8 mouse cellular contexts compared by ENCODE assay signal in the genomic region with DNA sequence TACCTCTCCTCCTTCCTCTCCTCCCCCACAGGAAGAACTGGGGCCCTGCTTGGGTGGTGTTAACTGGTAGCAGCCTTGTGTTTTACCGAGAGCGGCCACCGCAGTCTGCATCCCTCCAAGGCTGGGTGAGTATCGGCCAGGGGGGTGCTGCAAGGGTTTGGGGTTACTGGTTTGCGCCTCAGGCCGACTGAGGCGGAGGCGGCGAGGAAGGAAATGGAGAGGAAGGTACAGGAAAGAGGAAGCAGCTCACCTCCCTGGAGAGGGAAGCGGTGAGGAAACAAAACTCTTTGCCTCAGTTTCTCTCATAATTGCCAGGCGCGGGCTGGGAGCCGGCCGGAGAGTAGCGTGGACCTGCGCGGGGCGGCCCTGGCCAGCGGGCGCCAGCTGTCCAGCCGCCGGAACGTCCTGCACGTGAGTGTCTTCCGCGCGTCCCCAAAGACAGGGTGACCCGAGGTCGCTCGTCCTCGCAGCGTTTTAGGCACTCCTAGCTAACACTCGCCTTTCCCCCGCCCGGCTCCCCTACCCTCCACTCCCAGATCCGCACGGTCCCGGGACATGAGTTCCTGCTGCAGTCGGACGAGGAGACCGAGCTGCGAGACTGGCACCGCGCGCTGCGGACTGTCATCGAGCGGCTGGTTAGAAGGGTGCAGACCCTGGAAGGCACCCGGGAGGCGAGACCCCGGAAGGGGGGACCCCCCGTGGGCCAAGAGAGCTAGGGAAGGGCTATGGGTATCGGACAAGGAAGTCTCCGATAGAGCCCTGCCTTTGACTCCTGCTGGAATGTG. TPM values are rescaled to one million over a fixed set of nuclear protein-coding genes. Genes with fewer than 3 reads are reported as not detected.
A peak's percentile ranks its signal among the peaks of the same experiment; 100 is the strongest.
DNase-seq lines count a peak whose midpoint lies in the region; ATAC-seq and TF ChIP-seq lines count a peak whose summit lies in the region.

No protein-coding gene starts in this region.

- WGBS in forebrain, embryonic 11.5 days = under 1% methylated on average over 54 of the region's 54 CpGs
- WGBS in hindbrain, embryonic 15.5 days = under 1% methylated on average over 48 of the region's 54 CpGs
- WGBS in liver, embryonic 14.5 days (ENCODE audit: insufficient replicate concordance) = 1% methylated on average over 54 of the region's 54 CpGs

- TF ChIP-seq CTCF in testis, adult 2 months (IDR thresholded peaks at IDR 0.05; ENCODE audit: control insufficient read depth, insufficient read depth, insufficient replicate concordance, low read depth, low read length) = no peak
- TF ChIP-seq CTCF in liver, embryonic 14.5 days (IDR thresholded peaks at IDR 0.05; ENCODE audit: low read depth) = no peak

- H3K27ac ChIP-seq in testis, adult 2 months (ENCODE audit: control insufficient read depth, insufficient read depth, low read depth, low read length) = no peak overlapping the region
- H3K27ac ChIP-seq in forebrain, embryonic 11.5 days (ENCODE audit: low read depth, low read length) = no peak overlapping the region
- H3K27ac ChIP-seq in hindbrain, embryonic 15.5 days (replicated peaks) = no peak overlapping the region
- no peak overlapping the region for H3K27ac ChIP-seq in liver, embryonic 14.5 days

- ATAC-seq in forebrain, embryonic 11.5 days (replicated peaks; ENCODE audit: low FRiP score) = 0 out of 2 replicates have a peak, but pooled peaks have one; percentile 32
- no peak; the same call in 1 of the 2 replicates for ATAC-seq in hindbrain, embryonic 15.5 days (ENCODE audit: low FRiP score, low read depth)
- peak; percentile 57 for ATAC-seq in liver, embryonic 14.5 days (ENCODE audit: insufficient read depth)

- H3K36me3 ChIP-seq in testis, adult 2 months (ENCODE audit: control insufficient read depth, insufficient read depth, low read length) = no peaks in the 10 kb centered on the region
- no peaks in the 10 kb centered on the region for H3K36me3 ChIP-seq in forebrain, embryonic 11.5 days (ENCODE audit: control insufficient read depth, insufficient read depth, low read length)
- H3K36me3 ChIP-seq in hindbrain, embryonic 15.5 days = no peaks in the 10 kb centered on the region
- no peaks in the 10 kb centered on the region for H3K36me3 ChIP-seq in liver, embryonic 14.5 days (replicated peaks; ENCODE audit: control insufficient read depth, insufficient read depth, low read depth)

- peak overlapping the region; percentile 57 for H3K4me2 ChIP-seq in forebrain, embryonic 11.5 days (ENCODE audit: low read depth, low read length, severe bottlenecking)
- H3K4me2 ChIP-seq in hindbrain, embryonic 15.5 days = peak overlapping the region; percentile 62
- H3K4me2 ChIP-seq in liver, embryonic 14.5 days (ENCODE audit: low read depth) = peak overlapping the region; percentile 89

- no peak for DNase-seq in testis, postnatal 14 days (ENCODE audit: low spot score)
- peak; percentile 71 for DNase-seq in forebrain, embryonic 11.5 days (ENCODE audit: low spot score)
- DNase-seq in liver, embryonic 14.5 days (ENCODE audit: low read depth in 3 of 3, low spot score in 3 of 3) = no peak
- peak; percentile 40 for DNase-seq in retina, postnatal 1 day
- no peak for DNase-seq in cerebellum, postnatal 4 days (ENCODE audit: low spot score in 2 of 2)
- DNase-seq in right cerebral cortex, postnatal 36 days (ENCODE audit: low spot score in 2 of 2) = no peak

- H3K4me3 ChIP-seq in testis, adult 2 months (ENCODE audit: control insufficient read depth, low read depth, low read length) = peak overlapping the region; percentile 55
- H3K4me3 ChIP-seq in forebrain, embryonic 11.5 days (ENCODE audit: low read depth, low read length) = peak overlapping the region; percentile 28
- H3K4me3 ChIP-seq in hindbrain, embryonic 15.5 days = peak overlapping the region; percentile 35
- H3K4me3 ChIP-seq in liver, embryonic 14.5 days (ENCODE audit: insufficient read depth in 1 of 2, low read depth in 2 of 2, low read length in 2 of 2) = peak overlapping the region; percentile 56 to 65

- peaks cover 7% of the 10 kb centered on the region for H3K27me3 ChIP-seq in testis, adult 2 months (ENCODE audit: control insufficient read depth, insufficient read depth, low read length)
- H3K27me3 ChIP-seq in forebrain, embryonic 11.5 days (ENCODE audit: control insufficient read depth, insufficient read depth, low read length) = peaks cover 53% of the 10 kb centered on the region
- H3K27me3 ChIP-seq in hindbrain, embryonic 15.5 days = peaks cover 77% of the 10 kb centered on the region
- H3K27me3 ChIP-seq in liver, embryonic 14.5 days (ENCODE audit: control insufficient read depth, insufficient read depth, low read length) = peaks cover 11% of the 10 kb centered on the region; the same call in 1 of the 2 replicates

- peaks cover 30% of the 10 kb centered on the region for H3K4me1 ChIP-seq in testis, adult 2 months (ENCODE audit: control insufficient read depth, insufficient read depth, low read length)
- H3K4me1 ChIP-seq in forebrain, embryonic 11.5 days (replicated peaks; ENCODE audit: control insufficient read depth, insufficient read depth, low read length) = peaks cover 11% of the 10 kb centered on the region
- peaks cover 14% of the 10 kb centered on the region for H3K4me1 ChIP-seq in hindbrain, embryonic 15.5 days (replicated peaks)
- H3K4me1 ChIP-seq in liver, embryonic 14.5 days (replicated peaks; ENCODE audit: control insufficient read depth in 2 of 2, insufficient read depth in 2 of 2, low read length in 1 of 2) = peaks cover 11 to 14% of the 10 kb centered on the region in 2 experiments

- no peak for TF ChIP-seq POLR2A in testis, adult 2 months (IDR thresholded peaks at IDR 0.05; ENCODE audit: control insufficient read depth, low read depth, low read length)

- peak overlapping the region; percentile 29 for H3K9ac ChIP-seq in forebrain, embryonic 11.5 days (ENCODE audit: low read length)
- H3K9ac ChIP-seq in hindbrain, embryonic 15.5 days = peak overlapping the region; percentile 27
- H3K9ac ChIP-seq in liver, embryonic 14.5 days (replicated peaks) = peak overlapping the region; percentile 65

- H3K9me3 ChIP-seq in forebrain, embryonic 11.5 days (ENCODE audit: control insufficient read depth, low read length) = no peaks in the 10 kb centered on the region; the same call in 1 of the 2 replicates
- H3K9me3 ChIP-seq in hindbrain, embryonic 15.5 days = no peaks in the 10 kb centered on the region
- H3K9me3 ChIP-seq in liver, embryonic 14.5 days (ENCODE audit: control insufficient read depth, low read length) = no peaks in the 10 kb centered on the region

- no peak for TF ChIP-seq EP300 in liver, embryonic 14.5 days (IDR thresholded peaks at IDR 0.05; ENCODE audit: low read depth)

RNA-seq across cellular contexts. Expression of gene Arhgap9, which starts 4.4 kb away (rescaled TPM):
- 0.32 and 0.34 TPM in 2 replicates for polyA plus RNA-seq in testis, adult 2 months (2012; rRNA removed)
- polyA plus RNA-seq in forebrain, embryonic 11.5 days (2014; fragmentation: Nextera tagmentation; extraction: Ambion mirVana) = 0.88 and 1.7 TPM in 2 replicates
- 0.86 and 1.5 TPM in 2 replicates for polyA plus RNA-seq in hindbrain, embryonic 15.5 days (2015; fragmentation: Nextera tagmentation; extraction: Ambion mirVana)
- polyA plus RNA-seq in liver, embryonic 14.5 days (2012; rRNA removed) = 7.3 and 8.8 TPM in 2 replicates
- polyA plus RNA-seq in liver, embryonic 14.5 days (2014; fragmentation: Nextera tagmentation; extraction: Ambion mirVana) = 12.4 and 13.4 TPM in 2 replicates

RNA-seq across cellular contexts. Expression of gene Mars, which starts 14.6 kb away (rescaled TPM):
- polyA plus RNA-seq in testis, adult 2 months (2012; rRNA removed) = 32.4 and 36.7 TPM in 2 replicates
- 191 and 195 TPM in 2 replicates for polyA plus RNA-seq in forebrain, embryonic 11.5 days (2014; fragmentation: Nextera tagmentation; extraction: Ambion mirVana)
- 115 and 118 TPM in 2 replicates for polyA plus RNA-seq in hindbrain, embryonic 15.5 days (2015; fragmentation: Nextera tagmentation; extraction: Ambion mirVana)
- polyA plus RNA-seq in liver, embryonic 14.5 days (2012; rRNA removed) = 53.6 and 63.4 TPM in 2 replicates
- polyA plus RNA-seq in liver, embryonic 14.5 days (2014; fragmentation: Nextera tagmentation; extraction: Ambion mirVana) = 101 and 115 TPM in 2 replicates

RNA-seq across cellular contexts. Expression of gene Gli1, which starts 15.6 kb away (rescaled TPM):
- polyA plus RNA-seq in testis, adult 2 months (2012; rRNA removed) = 2.7 and 2.9 TPM in 2 replicates
- polyA plus RNA-seq in forebrain, embryonic 11.5 days (2014; fragmentation: Nextera tagmentation; extraction: Ambion mirVana) = 6.1 and 6.5 TPM in 2 replicates
- 1.6 and 2.0 TPM in 2 replicates for polyA plus RNA-seq in hindbrain, embryonic 15.5 days (2015; fragmentation: Nextera tagmentation; extraction: Ambion mirVana)
- polyA plus RNA-seq in liver, embryonic 14.5 days (2012; rRNA removed) = 1.1 and 1.4 TPM in 2 replicates
- polyA plus RNA-seq in liver, embryonic 14.5 days (2014; fragmentation: Nextera tagmentation; extraction: Ambion mirVana) = 0.15 and 0.27 TPM in 2 replicates

RNA-seq across cellular contexts. Expression of gene Inhbe, which starts 28.0 kb away (rescaled TPM):
- not detected in 2 replicates for polyA plus RNA-seq in testis, adult 2 months (2012; rRNA removed)
- 0.05 and 0.07 TPM in 2 replicates for polyA plus RNA-seq in forebrain, embryonic 11.5 days (2014; fragmentation: Nextera tagmentation; extraction: Ambion mirVana)
- polyA plus RNA-seq in hindbrain, embryonic 15.5 days (2015; fragmentation: Nextera tagmentation; extraction: Ambion mirVana) = 0.09 TPM in 1 of 2 replicates, not detected in the other
- polyA plus RNA-seq in liver, embryonic 14.5 days (2012; rRNA removed) = 0.59 and 0.61 TPM in 2 replicates
- 0.28 and 0.38 TPM in 2 replicates for polyA plus RNA-seq in liver, embryonic 14.5 days (2014; fragmentation: Nextera tagmentation; extraction: Ambion mirVana)

RNA-seq across cellular contexts. Expression of gene Mbd6, which starts 37.4 kb away (rescaled TPM):
- 61.3 and 74.1 TPM in 2 replicates for polyA plus RNA-seq in testis, adult 2 months (2012; rRNA removed)
- 22.6 and 24.0 TPM in 2 replicates for polyA plus RNA-seq in forebrain, embryonic 11.5 days (2014; fragmentation: Nextera tagmentation; extraction: Ambion mirVana)
- 16.1 and 17.5 TPM in 2 replicates for polyA plus RNA-seq in hindbrain, embryonic 15.5 days (2015; fragmentation: Nextera tagmentation; extraction: Ambion mirVana)
- polyA plus RNA-seq in liver, embryonic 14.5 days (2012; rRNA removed) = 9.7 and 11.0 TPM in 2 replicates
- polyA plus RNA-seq in liver, embryonic 14.5 days (2014; fragmentation: Nextera tagmentation; extraction: Ambion mirVana) = 5.6 and 6.2 TPM in 2 replicates

Comparison
In these comparisons a context has a peak if more than half of its experiments do, and no peak if none do; other contexts are left out.
1. DNase-seq: peak in forebrain, embryonic 11.5 days (single experiment) and retina, postnatal 1 day (single experiment); none in testis, postnatal 14 days (single experiment), liver, embryonic 14.5 days (0 of 3), cerebellum, postnatal 4 days (0 of 2) and right cerebral cortex, postnatal 36 days (0 of 2).
2. Peak in every context shown above with its lines, with median percentiles within 50 percentile points of each other: H3K4me3 ChIP-seq, H3K4me2 ChIP-seq and H3K9ac ChIP-seq.